Mouse (Mus musculus) C2C12 (cell line): ENCODE data around the gene Pard3. TPM values are rescaled to one million over a fixed set of nuclear protein-coding genes. Genes with fewer than 3 reads are reported as not detected.

Source experiments
- H3K27me3 ChIP-seq: one replicate; pipeline ENCODE4 v1.6.1; 2011; ENCODE audit not compliant: control insufficient read depth, insufficient read depth, insufficient read length
- H3K36me3 ChIP-seq: one replicate; pipeline ENCODE4 v1.6.1; 2011; ENCODE audit not compliant: control insufficient read depth, insufficient read depth
- H3K4me3 ChIP-seq: one replicate; pipeline ENCODE4 v1.5.1; 2011; ENCODE audit warnings: mild to moderate bottlenecking, control low read depth; ENCODE audit not compliant: poor library complexity, insufficient read depth, severe bottlenecking
- H3K79me2 ChIP-seq: one replicate; pipeline ENCODE4 v1.6.1; 2011; ENCODE audit not compliant: control insufficient read depth, insufficient read depth
- H3K79me3 ChIP-seq: one replicate; pipeline ENCODE4 v1.6.1; 2011; ENCODE audit warnings: low read depth, control low read depth
- H3ac ChIP-seq: one replicate; pipeline ENCODE3; 2011; ENCODE audit warnings: low read depth; ENCODE audit not compliant: control insufficient read depth, insufficient read length
- CEBPB ChIP-seq: IDR thresholded peaks from one replicate; pipeline ENCODE4 v1.6.1; 2011; ENCODE audit warnings: low read depth, mild to moderate bottlenecking, control low read depth, moderate library complexity
- CTCF ChIP-seq: IDR thresholded peaks from one replicate; pipeline ENCODE4 v1.5.1; 2011; ENCODE audit not compliant: control insufficient read depth, insufficient read depth, insufficient read length
- FOSL1 ChIP-seq: IDR thresholded peaks from one replicate; pipeline ENCODE4 v1.8.0; 2011; ENCODE audit warnings: mild to moderate bottlenecking, low read length; ENCODE audit not compliant: poor library complexity, insufficient read depth, severe bottlenecking
- MAX ChIP-seq: IDR thresholded peaks from one replicate; pipeline ENCODE4 v1.6.1; 2011; ENCODE audit warnings: mild to moderate bottlenecking, control low read depth
- MYOD1 ChIP-seq: IDR thresholded peaks from one replicate; pipeline ENCODE4 v1.6.1; 2011; ENCODE audit warnings: low read depth; ENCODE audit not compliant: control insufficient read depth, insufficient read length
- MYOG ChIP-seq: IDR thresholded peaks from one replicate; pipeline ENCODE4 v1.6.1; 2011; ENCODE audit not compliant: control insufficient read depth, insufficient read length; ENCODE audit errors: extremely low read depth
- USF1 ChIP-seq: IDR thresholded peaks from one replicate; pipeline ENCODE4 v1.6.1; 2011; ENCODE audit warnings: low read depth, mild to moderate bottlenecking, control low read depth, moderate library complexity
- polyA plus RNA-seq: library from polyadenylated mRNA; unstranded; fragments of >200 nt; fragmentation: generic; extraction: Trizol; gene quantifications from one replicate; pipeline ENCODE4 v1.2.1, GENCODE M21; 2012; ENCODE audit warnings: missing spikeins

The Pard3 gene
- polyA plus RNA-seq, 1 experiment, result 8.4 TPM

DNA sequence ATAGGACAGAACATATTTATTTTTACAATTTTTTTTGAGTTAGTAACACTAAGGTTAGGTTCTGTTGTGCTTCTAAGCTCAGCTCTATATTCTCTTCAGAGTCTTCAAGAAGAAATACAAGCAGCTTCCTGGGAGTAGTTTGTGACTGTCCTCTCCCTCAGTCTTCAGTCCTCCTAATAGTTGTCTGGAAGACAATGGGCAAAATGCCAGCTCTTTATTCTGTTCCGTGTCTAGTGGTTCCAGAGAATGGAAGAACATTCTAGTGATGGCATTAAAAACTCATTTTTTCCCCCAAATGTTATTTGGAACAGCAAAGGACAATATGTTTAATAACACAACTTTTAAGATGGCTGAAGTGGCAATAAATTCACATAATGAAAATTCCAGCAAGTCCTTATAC, 163.3 kb downstream of the Pard3 start:
- Histone ChIP-seq H3K79me3 (no peaks in the 10 kb centered on the region), H3K4me3 (no peak overlapping the region), H3K36me3 (no peaks in the 10 kb centered on the region), H3ac (no peak overlapping the region), H3K27me3 (no peaks in the 10 kb centered on the region), H3K79me2 (peaks cover 13% of the 10 kb centered on the region)
- TF ChIP-seq MAX (no peak), CTCF (no peak), MYOG (no peak), CEBPB (no peak), USF1 (no peak), MYOD1 (no peak), FOSL1 (no peak)

GRCm38 (mm10) chr8:127227407-127227806, 163.7 kb downstream of the Pard3 start:
- H3K36me3 ChIP-seq, result no peaks in the 10 kb centered on the region
- no peak overlapping the region for H3K4me3 ChIP-seq
- no peak overlapping the region for H3ac ChIP-seq
- TF ChIP-seq MYOG (no peak), CEBPB (peak; percentile 12), FOSL1 (no peak)
- peaks cover 13% of the 10 kb centered on the region for H3K79me2 ChIP-seq
- H3K27me3 ChIP-seq, result no peaks in the 10 kb centered on the region
- peaks cover under 1% of the 10 kb centered on the region for H3K79me3 ChIP-seq

DNA sequence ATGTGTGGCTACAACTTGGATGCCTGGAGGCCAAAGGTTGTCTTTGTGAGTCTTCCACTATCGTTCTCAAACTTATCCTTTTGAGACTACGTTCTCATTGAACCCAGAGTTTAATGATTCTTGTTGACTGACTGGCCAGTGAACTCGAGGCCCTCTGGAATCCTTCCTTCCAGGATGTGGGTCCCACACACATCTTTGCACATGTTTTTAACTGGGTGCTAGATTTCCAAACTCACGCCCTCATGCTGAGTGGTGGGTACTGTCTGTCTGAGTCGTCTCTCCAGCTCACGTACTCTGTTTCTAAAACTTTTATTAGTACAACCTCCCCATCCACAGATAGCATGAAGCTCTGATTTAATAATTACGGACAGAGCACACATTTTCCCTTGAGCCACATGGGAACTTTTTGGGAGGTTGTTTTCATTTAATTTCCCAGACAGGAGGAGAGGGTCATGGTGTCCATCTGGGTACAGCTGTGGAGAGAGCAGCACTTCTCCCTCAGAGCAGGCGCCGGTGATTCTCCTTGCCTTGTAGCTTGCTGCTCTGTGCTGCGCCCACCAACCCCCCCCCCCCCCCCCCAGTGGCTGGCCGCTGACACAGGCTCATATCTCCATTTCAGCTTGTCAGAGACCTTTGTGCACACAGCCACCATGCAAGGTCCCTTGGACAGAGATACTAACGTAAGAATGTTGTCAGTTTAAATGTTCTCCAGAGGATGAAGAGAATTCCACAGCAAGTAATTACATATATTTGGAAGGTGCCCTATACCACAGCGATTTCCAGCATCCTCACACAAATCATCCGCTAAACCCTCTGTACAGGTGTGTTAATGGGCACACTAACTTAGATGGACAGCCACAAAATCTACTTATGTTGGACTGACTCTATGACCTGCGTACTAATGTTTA, 165.9 kb downstream of the Pard3 start:
- Histone ChIP-seq H3K4me3 (no peak overlapping the region), H3ac (no peak overlapping the region), H3K79me2 (peaks cover 13% of the 10 kb centered on the region), H3K79me3 (peaks cover 2% of the 10 kb centered on the region), H3K27me3 (no peaks in the 10 kb centered on the region), H3K36me3 (no peaks in the 10 kb centered on the region)
- TF ChIP-seq MYOG, result no peak
- no peak for TF ChIP-seq FOSL1
- no peak for TF ChIP-seq CEBPB
- TF ChIP-seq MAX, result no peak
- no peak for TF ChIP-seq CTCF
- TF ChIP-seq USF1, result no peak
- TF ChIP-seq MYOD1, result no peak

- no peaks in the 10 kb centered on the region for H3K36me3 ChIP-seq
- H3ac ChIP-seq, result no peak overlapping the region
- peaks cover 2% of the 10 kb centered on the region for H3K79me3 ChIP-seq
- H3K79me2 ChIP-seq, result peaks cover 13% of the 10 kb centered on the region
- H3K4me3 ChIP-seq, result no peak overlapping the region
- no peaks in the 10 kb centered on the region for H3K27me3 ChIP-seq
- no peak for TF ChIP-seq MYOD1
- TF ChIP-seq MAX, result no peak
- TF ChIP-seq FOSL1, result no peak
- TF ChIP-seq USF1, result no peak
- no peak for TF ChIP-seq CTCF
- TF ChIP-seq MYOG, result no peak
- no peak for TF ChIP-seq CEBPB
These were observed 166.5 kb downstream of the Pard3 start for GRCm38 (mm10) chr8:127230233-127230595.

GRCm38 (mm10) chr8:127243351-127243750, 179.7 kb downstream of the Pard3 start:
- H3ac ChIP-seq, result no peak overlapping the region
- TF ChIP-seq CTCF, result no peak
- no peak for TF ChIP-seq MYOG
- no peak for TF ChIP-seq MAX
- no peak for TF ChIP-seq CEBPB
- TF ChIP-seq MYOD1, result no peak
- no peak for TF ChIP-seq FOSL1
- no peak for TF ChIP-seq USF1
- no peak overlapping the region for H3K4me3 ChIP-seq

More at GRCm38 (mm10) chr8:127243351-127243750, 179.7 kb downstream of the Pard3 start:
- Histone ChIP-seq H3K36me3 (no peaks in the 10 kb centered on the region), H3K27me3 (no peaks in the 10 kb centered on the region), H3K79me3 (peaks cover 9% of the 10 kb centered on the region), H3K79me2 (peaks cover 32% of the 10 kb centered on the region)
